Mouse (Mus musculus): ENCODE measurements around the gene 4632433K11Rik.
A peak's percentile ranks its signal among the peaks of the same experiment; 100 is the strongest.

DNA sequence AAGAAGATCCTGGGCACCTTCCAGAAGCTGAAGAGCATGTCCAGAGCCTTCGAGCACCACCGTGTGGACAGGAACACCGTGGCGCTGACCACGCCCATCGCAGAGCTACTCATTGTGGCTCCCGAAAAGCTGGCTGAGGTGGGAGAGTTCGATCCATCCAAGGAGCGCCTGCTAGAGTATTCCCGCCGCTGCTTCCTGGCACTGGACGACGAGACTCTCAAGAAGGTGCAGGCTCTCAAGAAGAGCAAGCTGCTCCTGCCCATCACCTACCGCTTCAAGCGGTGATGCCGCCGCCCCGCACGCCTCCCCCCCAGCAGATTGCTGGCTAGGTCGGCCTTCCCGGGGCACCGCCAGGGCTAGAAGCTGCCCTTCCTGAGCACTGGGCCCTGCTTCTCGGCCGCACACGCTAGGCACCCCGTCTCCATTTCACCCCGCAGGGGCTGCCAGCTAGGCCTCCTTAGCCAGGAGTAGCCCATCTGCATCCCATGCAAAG is 26.4 kb downstream of the 4632433K11Rik start:
- TF ChIP-seq CTCF (IDR thresholded peaks at IDR 0.05; ENCODE audit: low read depth, low read length), result 0 out of 2 replicates have a peak, but pooled peaks have one; percentile 20
- no peak for TF ChIP-seq POLR2A (IDR thresholded peaks at IDR 0.05; ENCODE audit: borderline replicate concordance, low read depth, low read length)

All from bone marrow macrophage, adult 2 months (primary cell).